Mouse (Mus musculus) stomach, embryonic 15.5 days (tissue): Measurements from ENCODE around the gene Bclaf1. TPM values are rescaled to one million over a fixed set of nuclear protein-coding genes. Genes with fewer than 3 reads are reported as not detected.

Experiments
- ATAC-seq: fragments of 200-750 bp; cut with Nextera tagmentation; 2 replicates; pipeline ENCODE4 v1.8.0; 2017; ENCODE audit warnings: low read depth, moderate number of reproducible peaks, moderate TSS enrichment; ENCODE audit not compliant: insufficient read depth, low FRiP score
- H3K27ac ChIP-seq: fragments of 300-500 bp; sonication (generic); 2 replicates; pipeline ENCODE4 v1.5.1; 2015; ENCODE audit warnings: mild to moderate bottlenecking, inconsistent platforms
- H3K27me3 ChIP-seq: fragments of 300-500 bp; sonication (generic); replicated peaks from 2 replicates; pipeline ENCODE4 v1.6.1; 2015; ENCODE audit warnings: inconsistent platforms
- H3K36me3 ChIP-seq: fragments of 300-500 bp; sonication (generic); 2 replicates; pipeline ENCODE4 v1.6.1; 2015; ENCODE audit warnings: inconsistent platforms
- H3K4me1 ChIP-seq: fragments of 300-500 bp; sonication (generic); 2 replicates; pipeline ENCODE4 v1.6.1; 2015; ENCODE audit warnings: inconsistent platforms
- H3K4me2 ChIP-seq: fragments of 300-500 bp; sonication (generic); 2 replicates; pipeline ENCODE4 v1.6.1; 2015; ENCODE audit warnings: mild to moderate bottlenecking, inconsistent platforms
- H3K4me3 ChIP-seq: fragments of 300-500 bp; sonication (generic); replicated peaks from 2 replicates; pipeline ENCODE4 v1.5.1; 2015; ENCODE audit warnings: inconsistent platforms
- H3K9ac ChIP-seq: fragments of 300-500 bp; sonication (generic); 2 replicates; pipeline ENCODE4 v1.6.1; 2015; ENCODE audit warnings: inconsistent platforms
- H3K9me3 ChIP-seq: fragments of 300-500 bp; sonication (generic); 2 replicates; pipeline ENCODE4 v1.6.1; 2016; ENCODE audit warnings: inconsistent platforms
- WGBS: fragments of 180-500 bp; shearing (Covaris S2); methylation state at CpG from one replicate; pipeline ENCODE4 v1.1.7; 2015; 5-methylcytosine and 5-hydroxymethylcytosine counted together
- polyA plus RNA-seq: library from polyadenylated mRNA; unstranded; fragments of >200 nt; fragmentation: Nextera tagmentation; extraction: Ambion mirVana; gene quantifications from 2 replicates; pipeline ENCODE4 v1.2.1, GENCODE M21; 2015

The Bclaf1 gene
- 112 and 113 TPM in 2 replicates for polyA plus RNA-seq

GRCm38 (mm10) chr10:20311918-20312735 lies at the start of gene Bclaf1:
TSS of gene Bclaf1 (plus strand) at chr10:20312469.
- peaks cover 10% of the 10 kb centered on the region; the same call in 1 of the 2 replicates for H3K4me1 ChIP-seq
- H3K27ac ChIP-seq, result peak within 1 kb of the TSS; percentile 100
- H3K9ac ChIP-seq, result peak within 1 kb of the TSS; percentile 90
- no peaks in the 10 kb centered on the region for H3K9me3 ChIP-seq
- peak within 1 kb of the TSS; percentile 77 for H3K4me3 ChIP-seq
- peak; percentile 99 for ATAC-seq
- H3K4me2 ChIP-seq, result peak within 1 kb of the TSS; percentile 56
- no peaks in the 10 kb centered on the region for H3K36me3 ChIP-seq
- WGBS, result under 1% methylated on average over 84 of the region's 84 CpGs
- no peaks in the 10 kb centered on the region for H3K27me3 ChIP-seq

- H3K27me3 ChIP-seq, result no peaks in the 10 kb centered on the region
- no peak overlapping the region for H3K27ac ChIP-seq
- no peaks in the 10 kb centered on the region for H3K36me3 ChIP-seq
- H3K4me3 ChIP-seq, result no peak overlapping the region
- no peak overlapping the region for H3K4me2 ChIP-seq
- H3K9me3 ChIP-seq, result no peaks in the 10 kb centered on the region
- no peaks in the 10 kb centered on the region for H3K4me1 ChIP-seq
- no peak overlapping the region for H3K9ac ChIP-seq
- 83% methylated on average over 6 of the region's 6 CpGs for WGBS
- no peak for ATAC-seq
Observed at GRCm38 (mm10) chr10:20262896-20263295, 49.4 kb upstream of the Bclaf1 start.

GRCm38 (mm10) chr10:20264479-20264878 lies 47.8 kb upstream of the Bclaf1 start:
- Histone ChIP-seq H3K9me3 (no peaks in the 10 kb centered on the region), H3K9ac (no peak overlapping the region), H3K4me3 (no peak overlapping the region), H3K4me2 (no peak overlapping the region), H3K36me3 (no peaks in the 10 kb centered on the region), H3K27me3 (no peaks in the 10 kb centered on the region), H3K27ac (no peak overlapping the region), H3K4me1 (no peaks in the 10 kb centered on the region)
- no peak for ATAC-seq
- 96% methylated on average over 7 of the region's 7 CpGs for WGBS

- H3K4me2 ChIP-seq, result no peak overlapping the region
- no peak overlapping the region for H3K4me3 ChIP-seq
- no peaks in the 10 kb centered on the region for H3K4me1 ChIP-seq
- ATAC-seq, result no peak
- H3K27me3 ChIP-seq, result no peaks in the 10 kb centered on the region
- no peaks in the 10 kb centered on the region for H3K9me3 ChIP-seq
- H3K27ac ChIP-seq, result no peak overlapping the region
- H3K9ac ChIP-seq, result no peak overlapping the region
- 70% methylated on average over 10 of the region's 10 CpGs for WGBS
- 0 out of 2 replicates have a peak, but pooled peaks cover 3% of the 10 kb centered on the region for H3K36me3 ChIP-seq
Observed at GRCm38 (mm10) chr10:20267032-20267431, 45.2 kb upstream of the Bclaf1 start.

- 64% methylated on average over 7 of the region's 7 CpGs for WGBS
- H3K36me3 ChIP-seq, result 0 out of 2 replicates have a peak, but pooled peaks cover 3% of the 10 kb centered on the region
- no peaks in the 10 kb centered on the region for H3K9me3 ChIP-seq
- no peak for ATAC-seq
- no peak overlapping the region for H3K4me3 ChIP-seq
- no peaks in the 10 kb centered on the region for H3K4me1 ChIP-seq
- no peak overlapping the region for H3K4me2 ChIP-seq
- no peaks in the 10 kb centered on the region for H3K27me3 ChIP-seq
- no peak overlapping the region for H3K27ac ChIP-seq
- no peak overlapping the region for H3K9ac ChIP-seq
Observed at GRCm38 (mm10) chr10:20268945-20269344, 43.3 kb upstream of the Bclaf1 start.

GRCm38 (mm10) chr10:20272380-20272779 lies 39.9 kb upstream of the Bclaf1 start:
- ATAC-seq, result no peak
- H3K36me3 ChIP-seq, result 0 out of 2 replicates have a peak, but pooled peaks cover 3% of the 10 kb centered on the region
- WGBS, result 80% methylated on average over 5 of the region's 5 CpGs

GRCm38 (mm10) chr10:20273278-20273677 lies 39.0 kb upstream of the Bclaf1 start:
- Histone ChIP-seq H3K4me3 (no peak overlapping the region), H3K27ac (no peak overlapping the region), H3K9ac (no peak overlapping the region), H3K9me3 (no peaks in the 10 kb centered on the region), H3K27me3 (no peaks in the 10 kb centered on the region), H3K36me3 (0 out of 2 replicates have a peak, but pooled peaks cover 3% of the 10 kb centered on the region), H3K4me2 (no peak overlapping the region), H3K4me1 (no peaks in the 10 kb centered on the region)
- ATAC-seq, result no peak
- 75% methylated on average over 14 of the region's 15 CpGs for WGBS

More at GRCm38 (mm10) chr10:20272380-20272779, 39.9 kb upstream of the Bclaf1 start:
- no peaks in the 10 kb centered on the region for H3K4me1 ChIP-seq
- no peaks in the 10 kb centered on the region for H3K27me3 ChIP-seq
- H3K4me2 ChIP-seq, result no peak overlapping the region
- no peaks in the 10 kb centered on the region for H3K9me3 ChIP-seq
- no peak overlapping the region for H3K9ac ChIP-seq
- H3K4me3 ChIP-seq, result no peak overlapping the region
- H3K27ac ChIP-seq, result no peak overlapping the region

GRCm38 (mm10) chr10:20274022-20274421 lies 38.2 kb upstream of the Bclaf1 start:
- no peak overlapping the region for H3K4me3 ChIP-seq
- H3K36me3 ChIP-seq, result 0 out of 2 replicates have a peak, but pooled peaks cover 3% of the 10 kb centered on the region
- H3K4me2 ChIP-seq, result no peak overlapping the region
- H3K4me1 ChIP-seq, result no peaks in the 10 kb centered on the region
- H3K27me3 ChIP-seq, result no peaks in the 10 kb centered on the region
- H3K9me3 ChIP-seq, result no peaks in the 10 kb centered on the region
- no peak overlapping the region for H3K9ac ChIP-seq
- H3K27ac ChIP-seq, result no peak overlapping the region
- 87% methylated on average over 8 of the region's 9 CpGs for WGBS
- ATAC-seq, result no peak

- H3K27me3 ChIP-seq, result no peaks in the 10 kb centered on the region
- H3K9ac ChIP-seq, result no peak overlapping the region
- H3K36me3 ChIP-seq, result no peaks in the 10 kb centered on the region
- no peak overlapping the region for H3K27ac ChIP-seq
- H3K4me1 ChIP-seq, result peaks cover 13% of the 10 kb centered on the region
- no peak overlapping the region for H3K4me2 ChIP-seq
- H3K9me3 ChIP-seq, result no peaks in the 10 kb centered on the region
- ATAC-seq, result no peak
- 32% methylated on average over 2 of the region's 2 CpGs for WGBS
- H3K4me3 ChIP-seq, result no peak overlapping the region
Observed at GRCm38 (mm10) chr10:20281456-20281855, 30.8 kb upstream of the Bclaf1 start.

- H3K4me1 ChIP-seq, result peaks cover 16% of the 10 kb centered on the region
- 16% methylated on average over 10 of the region's 10 CpGs for WGBS
- no peaks in the 10 kb centered on the region for H3K9me3 ChIP-seq
- no peak overlapping the region for H3K9ac ChIP-seq
- ATAC-seq, result peak; percentile 67
- H3K4me2 ChIP-seq, result no peak overlapping the region
- no peak overlapping the region for H3K4me3 ChIP-seq
- no peaks in the 10 kb centered on the region for H3K27me3 ChIP-seq
- no peaks in the 10 kb centered on the region for H3K36me3 ChIP-seq
- H3K27ac ChIP-seq, result no peak overlapping the region
Observed at GRCm38 (mm10) chr10:20285289-20285975, 26.8 kb upstream of the Bclaf1 start.

- H3K27ac ChIP-seq, result no peak overlapping the region
- no peak overlapping the region for H3K9ac ChIP-seq
- no peak overlapping the region for H3K4me3 ChIP-seq
- H3K27me3 ChIP-seq, result no peaks in the 10 kb centered on the region
- H3K9me3 ChIP-seq, result no peaks in the 10 kb centered on the region
- H3K36me3 ChIP-seq, result no peaks in the 10 kb centered on the region
- ATAC-seq, result no peak
- peak overlapping the region; percentile 13; the same call in 1 of the 2 replicates for H3K4me2 ChIP-seq
- 26% methylated on average over 15 of the region's 15 CpGs for WGBS
- H3K4me1 ChIP-seq, result peaks cover 16% of the 10 kb centered on the region
Observed at GRCm38 (mm10) chr10:20285994-20286836, 26.1 kb upstream of the Bclaf1 start.
